Mouse (Mus musculus): ENCODE results near the gene Grin2b. TPM values are rescaled to one million over a fixed set of nuclear protein-coding genes. Genes with fewer than 3 reads are reported as not detected.

The Grin2b gene
- polyA plus RNA-seq, 1 experiment: 0.03 TPM

- TF ChIP-seq POLR2A (IDR thresholded peaks at IDR 0.05; ENCODE audit: insufficient read depth, low read length): no peak
- no peak for TF ChIP-seq EP300 (IDR thresholded peaks at IDR 0.05; ENCODE audit: insufficient read depth, low read depth, low read length)
- no peak for TF ChIP-seq CTCF (IDR thresholded peaks at IDR 0.05; ENCODE audit: low read depth, low read length)
- Histone ChIP-seq H3K4me3 (ENCODE audit: low read depth, low read length) (no peak overlapping the region), H3K27ac (ENCODE audit: insufficient read depth, low read length) (no peak overlapping the region), H3K4me1 (ENCODE audit: control insufficient read depth, insufficient read depth, low read length) (no peaks in the 10 kb centered on the region), H3K36me3 (ENCODE audit: control insufficient read depth, insufficient read depth, low read length, poor library complexity, severe bottlenecking) (no peaks in the 10 kb centered on the region), H3K9me3 (replicated peaks; ENCODE audit: control insufficient read depth, insufficient read depth, low read length, poor library complexity, severe bottlenecking) (no peaks in the 10 kb centered on the region), H3K9ac (ENCODE audit: low read depth, poor library complexity, severe bottlenecking) (no peak overlapping the region), H3K27me3 (ENCODE audit: control insufficient read depth, insufficient read depth, low read length, poor library complexity, severe bottlenecking) (no peaks in the 10 kb centered on the region; the same call in 1 of the 2 replicates)
These were observed 266.2 kb downstream of the Grin2b start for GRCm38 (mm10) chr6:135907137-135907536.

GRCm38 (mm10) chr6:135904391-135904790 lies 268.9 kb downstream of the Grin2b start:
- no peak for TF ChIP-seq POLR2A (IDR thresholded peaks at IDR 0.05; ENCODE audit: insufficient read depth, low read length)
- TF ChIP-seq CTCF (IDR thresholded peaks at IDR 0.05; ENCODE audit: low read depth, low read length): no peak
- no peak for TF ChIP-seq EP300 (IDR thresholded peaks at IDR 0.05; ENCODE audit: insufficient read depth, low read depth, low read length)
- Histone ChIP-seq H3K4me1 (ENCODE audit: control insufficient read depth, insufficient read depth, low read length) (no peaks in the 10 kb centered on the region), H3K9ac (ENCODE audit: low read depth, poor library complexity, severe bottlenecking) (no peak overlapping the region), H3K27ac (ENCODE audit: insufficient read depth, low read length) (no peak overlapping the region), H3K27me3 (ENCODE audit: control insufficient read depth, insufficient read depth, low read length, poor library complexity, severe bottlenecking) (no peaks in the 10 kb centered on the region; the same call in 1 of the 2 replicates), H3K9me3 (replicated peaks; ENCODE audit: control insufficient read depth, insufficient read depth, low read length, poor library complexity, severe bottlenecking) (no peaks in the 10 kb centered on the region), H3K4me3 (ENCODE audit: low read depth, low read length) (no peak overlapping the region), H3K36me3 (ENCODE audit: control insufficient read depth, insufficient read depth, low read length, poor library complexity, severe bottlenecking) (no peaks in the 10 kb centered on the region)

DNA sequence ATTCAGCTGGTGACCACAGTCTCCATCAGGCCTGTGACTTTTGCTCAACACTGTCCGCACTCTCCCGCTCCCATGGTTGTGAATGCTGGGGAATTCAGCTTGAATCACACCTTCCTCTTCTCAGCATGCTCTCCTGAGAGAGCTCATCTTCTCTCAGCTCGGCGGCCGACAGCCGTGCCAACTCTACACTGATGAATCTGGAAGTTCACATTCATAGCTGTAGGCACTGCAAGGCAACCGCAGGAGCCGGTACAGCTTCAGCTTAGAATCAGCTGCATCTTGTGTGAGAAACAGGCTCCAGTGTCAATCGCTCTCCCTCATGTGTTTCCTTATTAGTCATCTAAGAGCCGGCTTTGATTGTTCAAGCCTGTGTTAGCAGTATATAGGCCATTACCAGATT lies 272.9 kb downstream of the Grin2b start:
- Histone ChIP-seq H3K9ac (ENCODE audit: low read depth, poor library complexity, severe bottlenecking) (no peak overlapping the region), H3K27ac (ENCODE audit: insufficient read depth, low read length) (no peak overlapping the region), H3K4me1 (ENCODE audit: control insufficient read depth, insufficient read depth, low read length) (no peaks in the 10 kb centered on the region), H3K4me3 (ENCODE audit: low read depth, low read length) (no peak overlapping the region), H3K36me3 (ENCODE audit: control insufficient read depth, insufficient read depth, low read length, poor library complexity, severe bottlenecking) (no peaks in the 10 kb centered on the region), H3K27me3 (ENCODE audit: control insufficient read depth, insufficient read depth, low read length, poor library complexity, severe bottlenecking) (no peaks in the 10 kb centered on the region; the same call in 1 of the 2 replicates), H3K9me3 (replicated peaks; ENCODE audit: control insufficient read depth, insufficient read depth, low read length, poor library complexity, severe bottlenecking) (no peaks in the 10 kb centered on the region)
- no peak for TF ChIP-seq EP300 (IDR thresholded peaks at IDR 0.05; ENCODE audit: insufficient read depth, low read depth, low read length)
- no peak for TF ChIP-seq POLR2A (IDR thresholded peaks at IDR 0.05; ENCODE audit: insufficient read depth, low read length)
- TF ChIP-seq CTCF (IDR thresholded peaks at IDR 0.05; ENCODE audit: low read depth, low read length): no peak

GRCm38 (mm10) chr6:135899225-135899624 lies 274.1 kb downstream of the Grin2b start:
- H3K9me3 ChIP-seq (replicated peaks; ENCODE audit: control insufficient read depth, insufficient read depth, low read length, poor library complexity, severe bottlenecking): no peaks in the 10 kb centered on the region
- H3K27me3 ChIP-seq (ENCODE audit: control insufficient read depth, insufficient read depth, low read length, poor library complexity, severe bottlenecking): no peaks in the 10 kb centered on the region; the same call in 1 of the 2 replicates
- TF ChIP-seq EP300 (IDR thresholded peaks at IDR 0.05; ENCODE audit: insufficient read depth, low read depth, low read length): no peak
- TF ChIP-seq POLR2A (IDR thresholded peaks at IDR 0.05; ENCODE audit: insufficient read depth, low read length): no peak
- TF ChIP-seq CTCF (IDR thresholded peaks at IDR 0.05; ENCODE audit: low read depth, low read length): no peak
- H3K9ac ChIP-seq (ENCODE audit: low read depth, poor library complexity, severe bottlenecking): no peak overlapping the region
- no peaks in the 10 kb centered on the region for H3K4me1 ChIP-seq (ENCODE audit: control insufficient read depth, insufficient read depth, low read length)
- H3K36me3 ChIP-seq (ENCODE audit: control insufficient read depth, insufficient read depth, low read length, poor library complexity, severe bottlenecking): no peaks in the 10 kb centered on the region
- H3K27ac ChIP-seq (ENCODE audit: insufficient read depth, low read length): no peak overlapping the region
- no peak overlapping the region for H3K4me3 ChIP-seq (ENCODE audit: low read depth, low read length)

DNA sequence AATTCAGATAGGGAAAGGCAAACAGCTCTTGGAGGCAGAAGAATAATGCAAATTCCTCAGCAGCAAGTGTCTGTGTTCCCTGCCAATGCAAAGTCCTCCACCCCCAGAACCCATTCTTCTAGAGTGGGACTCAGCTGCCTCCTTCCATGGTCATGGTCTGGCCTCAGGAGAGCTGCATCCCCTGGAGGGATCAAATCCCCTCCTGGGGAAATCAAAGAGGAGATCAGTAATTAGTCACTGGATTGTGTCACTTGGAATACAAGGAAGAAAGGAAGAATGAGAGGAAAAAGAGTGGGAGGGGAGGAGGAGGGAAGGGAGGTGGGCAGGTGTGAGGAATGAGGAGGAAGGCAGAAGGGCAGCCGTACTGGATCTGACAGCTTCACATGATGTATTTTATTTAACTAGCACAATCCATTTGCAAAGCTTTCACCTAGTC lies 278.5 kb downstream of the Grin2b start:
- Histone ChIP-seq H3K9me3 (replicated peaks; ENCODE audit: control insufficient read depth, insufficient read depth, low read length, poor library complexity, severe bottlenecking) (no peaks in the 10 kb centered on the region), H3K27ac (ENCODE audit: insufficient read depth, low read length) (no peak overlapping the region), H3K9ac (ENCODE audit: low read depth, poor library complexity, severe bottlenecking) (no peak overlapping the region), H3K4me3 (ENCODE audit: low read depth, low read length) (no peak overlapping the region), H3K36me3 (ENCODE audit: control insufficient read depth, insufficient read depth, low read length, poor library complexity, severe bottlenecking) (no peaks in the 10 kb centered on the region), H3K4me1 (ENCODE audit: control insufficient read depth, insufficient read depth, low read length) (no peaks in the 10 kb centered on the region), H3K27me3 (ENCODE audit: control insufficient read depth, insufficient read depth, low read length, poor library complexity, severe bottlenecking) (no peaks in the 10 kb centered on the region; the same call in 1 of the 2 replicates)
- TF ChIP-seq POLR2A (IDR thresholded peaks at IDR 0.05; ENCODE audit: insufficient read depth, low read length) (no peak), EP300 (IDR thresholded peaks at IDR 0.05; ENCODE audit: insufficient read depth, low read depth, low read length) (no peak), CTCF (IDR thresholded peaks at IDR 0.05; ENCODE audit: low read depth, low read length) (no peak)

GRCm38 (mm10) chr6:135882611-135883010 lies 290.7 kb downstream of the Grin2b start:
- Histone ChIP-seq H3K27me3 (ENCODE audit: control insufficient read depth, insufficient read depth, low read length, poor library complexity, severe bottlenecking) (no peaks in the 10 kb centered on the region), H3K9me3 (replicated peaks; ENCODE audit: control insufficient read depth, insufficient read depth, low read length, poor library complexity, severe bottlenecking) (no peaks in the 10 kb centered on the region), H3K9ac (ENCODE audit: low read depth, poor library complexity, severe bottlenecking) (no peak overlapping the region), H3K4me3 (ENCODE audit: low read depth, low read length) (no peak overlapping the region), H3K36me3 (ENCODE audit: control insufficient read depth, insufficient read depth, low read length, poor library complexity, severe bottlenecking) (no peaks in the 10 kb centered on the region), H3K27ac (ENCODE audit: insufficient read depth, low read length) (no peak overlapping the region), H3K4me1 (ENCODE audit: control insufficient read depth, insufficient read depth, low read length) (no peaks in the 10 kb centered on the region)
- TF ChIP-seq EP300 (IDR thresholded peaks at IDR 0.05; ENCODE audit: insufficient read depth, low read depth, low read length) (no peak), CTCF (IDR thresholded peaks at IDR 0.05; ENCODE audit: low read depth, low read length) (no peak), POLR2A (IDR thresholded peaks at IDR 0.05; ENCODE audit: insufficient read depth, low read length) (no peak)
